Mouse (Mus musculus) G1E (cell line): ENCODE measurements around the gene Acox3. TPM values are rescaled to one million over a fixed set of nuclear protein-coding genes. Genes with fewer than 3 reads are reported as not detected.
A peak's percentile ranks its signal among the peaks of the same experiment; 100 is the strongest.

Source experiments
- ATAC-seq: 2 replicates; pipeline ENCODE4 v1.8.0; 2016; ENCODE audit warnings: mild to moderate bottlenecking; ENCODE audit not compliant: insufficient number of reproducible peaks, poor library complexity, low FRiP score, severe bottlenecking; ENCODE audit errors: extremely low read depth
- DNase-seq: peaks from one replicate; pipeline ENCODE4 v3.0.0; 2012; ENCODE audit warnings: low spot score
- H3K27me3 ChIP-seq: 2 replicates; pipeline ENCODE4 v1.6.1; 2012; ENCODE audit warnings: mild to moderate bottlenecking, low read length, inconsistent platforms; ENCODE audit not compliant: insufficient read depth
- H3K36me3 ChIP-seq: replicated peaks from 2 replicates; pipeline ENCODE3; 2012; ENCODE audit warnings: mild to moderate bottlenecking, inconsistent platforms
- H3K4me1 ChIP-seq: 2 replicates; pipeline ENCODE4 v1.6.1; 2012; ENCODE audit warnings: low read depth, low read length, inconsistent platforms, mixed read lengths; ENCODE audit not compliant: insufficient read depth
- H3K4me3 ChIP-seq: 2 replicates; pipeline ENCODE4 v1.5.1; 2012; ENCODE audit warnings: low read depth, mild to moderate bottlenecking, inconsistent platforms, low read length, moderate library complexity, mixed read lengths
- H3K9me3 ChIP-seq: replicated peaks from 2 replicates; pipeline ENCODE4 v1.6.1; 2012; ENCODE audit warnings: inconsistent platforms
- CTCF ChIP-seq: IDR thresholded peaks from 2 replicates; pipeline ENCODE4 v1.5.1; 2012; ENCODE audit warnings: low read depth, low read length, inconsistent platforms, mixed read lengths
- GATA1 ChIP-seq: IDR thresholded peaks from 2 replicates; pipeline ENCODE4 v1.6.1; 2012; ENCODE audit warnings: borderline replicate concordance, low read length, inconsistent platforms, mixed read lengths
- GATA2 ChIP-seq: IDR thresholded peaks from 2 replicates; pipeline ENCODE4 v1.6.1; 2012; ENCODE audit warnings: low read depth, low read length, inconsistent platforms, borderline replicate concordance
- POLR2AphosphoS5 ChIP-seq: IDR thresholded peaks from 2 replicates; pipeline ENCODE4 v1.6.1; 2012; ENCODE audit warnings: low read depth, low read length, inconsistent platforms; ENCODE audit not compliant: insufficient replicate concordance
- TAL1 ChIP-seq: conservative IDR thresholded peaks from 2 replicates; pipeline ENCODE4 v1.6.1; 2012; ENCODE audit warnings: low read depth, low read length, inconsistent platforms, mixed read lengths
- polyA plus RNA-seq: library from polyadenylated mRNA; stranded (reverse); fragments of >175 nt; gene quantifications from 2 replicates; pipeline ENCODE4 v1.2.3, GENCODE M21; 2012
- total RNA-seq, 2 experiments: library from RNA; stranded (forward) in 1 of 2; stranded (reverse) in 1 of 2; fragments of 200-1000 nt in 1 of 2; fragments of >200 nt in 1 of 2; fragmentation: Nextera tagmentation in 1 of 2; gene quantifications; 2 replicates each; pipeline ENCODE4 v1.2.3; 2014 to 2017

Acox3 gene
- total and polyA plus RNA-seq, 3 experiments = 8.5 to 51.8 (median 41.2) TPM

DNA sequence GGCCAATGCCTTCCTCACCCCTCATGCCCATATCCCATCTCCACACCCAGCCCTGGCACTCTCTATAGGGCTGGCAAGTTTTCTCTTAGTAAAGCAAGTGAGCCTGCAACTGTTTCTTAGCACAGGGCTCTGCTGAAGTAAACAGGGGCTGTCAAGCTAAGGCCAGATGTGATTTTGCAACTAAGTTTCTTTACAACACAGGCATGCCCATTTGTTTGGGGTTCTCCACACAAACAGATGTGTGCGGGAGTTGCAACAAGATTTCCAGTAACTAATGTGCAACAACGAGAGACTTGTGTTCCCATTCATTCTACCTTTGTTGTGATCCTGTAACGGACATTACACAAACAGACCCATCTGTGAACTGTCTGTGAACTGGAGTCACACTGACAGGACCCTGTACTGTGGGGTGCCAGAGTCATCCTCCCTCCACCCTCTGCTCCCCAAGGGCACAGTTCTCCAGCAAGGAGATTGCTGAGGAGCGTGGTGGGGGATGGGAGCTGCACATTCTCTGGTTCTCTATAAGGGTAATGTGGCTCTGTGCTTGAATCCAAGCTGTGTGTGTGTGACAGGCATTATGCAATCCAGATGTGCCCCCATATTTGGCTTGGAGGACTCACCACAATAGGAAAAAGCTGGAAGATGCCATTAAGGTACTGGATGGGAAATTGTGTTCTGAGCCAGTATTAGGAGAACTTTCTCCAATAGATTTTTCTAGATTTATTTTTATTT lies 41.6 kb upstream of the Acox3 start:
- ATAC-seq = no peak
- DNase-seq = no peak
- peaks cover 13% of the 10 kb centered on the region for H3K27me3 ChIP-seq
- peaks cover 13% of the 10 kb centered on the region for H3K4me1 ChIP-seq
- TF ChIP-seq POLR2AphosphoS5 = no peak
- no peak for TF ChIP-seq CTCF
- TF ChIP-seq TAL1 = no peak
- TF ChIP-seq GATA2 = no peak
- no peak for TF ChIP-seq GATA1
- H3K4me3 ChIP-seq = no peak overlapping the region
- H3K36me3 ChIP-seq = peaks cover 14% of the 10 kb centered on the region
- H3K9me3 ChIP-seq = no peaks in the 10 kb centered on the region

DNA sequence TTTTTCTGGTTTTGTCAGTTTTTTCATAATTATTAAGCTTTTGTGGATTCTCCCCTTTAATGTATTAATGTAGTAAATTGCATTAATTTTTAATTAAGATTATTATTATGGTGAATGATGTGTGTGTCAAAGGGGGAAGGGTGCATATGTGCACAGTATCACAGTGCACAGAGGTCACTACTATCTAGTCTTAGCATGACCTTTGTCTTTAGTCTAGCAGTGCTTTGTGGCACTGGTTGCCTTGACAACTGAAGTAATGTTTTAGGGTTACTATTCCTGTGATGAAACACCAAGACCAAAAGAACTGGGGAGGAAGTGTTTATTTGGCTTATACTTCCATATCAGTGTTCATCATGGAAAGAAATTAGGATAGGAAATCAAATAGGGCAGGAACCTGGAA lies 36.7 kb upstream of the Acox3 start:
- H3K36me3 ChIP-seq = peaks cover 14% of the 10 kb centered on the region
- no peak for ATAC-seq
- no peak for TF ChIP-seq POLR2AphosphoS5
- TF ChIP-seq GATA2 = no peak
- H3K9me3 ChIP-seq = no peaks in the 10 kb centered on the region
- no peak for DNase-seq
- H3K4me1 ChIP-seq = 0 out of 2 replicates have a peak, but pooled peaks cover 3% of the 10 kb centered on the region
- H3K27me3 ChIP-seq = peaks cover 9% of the 10 kb centered on the region
- H3K4me3 ChIP-seq = no peak overlapping the region

DNA sequence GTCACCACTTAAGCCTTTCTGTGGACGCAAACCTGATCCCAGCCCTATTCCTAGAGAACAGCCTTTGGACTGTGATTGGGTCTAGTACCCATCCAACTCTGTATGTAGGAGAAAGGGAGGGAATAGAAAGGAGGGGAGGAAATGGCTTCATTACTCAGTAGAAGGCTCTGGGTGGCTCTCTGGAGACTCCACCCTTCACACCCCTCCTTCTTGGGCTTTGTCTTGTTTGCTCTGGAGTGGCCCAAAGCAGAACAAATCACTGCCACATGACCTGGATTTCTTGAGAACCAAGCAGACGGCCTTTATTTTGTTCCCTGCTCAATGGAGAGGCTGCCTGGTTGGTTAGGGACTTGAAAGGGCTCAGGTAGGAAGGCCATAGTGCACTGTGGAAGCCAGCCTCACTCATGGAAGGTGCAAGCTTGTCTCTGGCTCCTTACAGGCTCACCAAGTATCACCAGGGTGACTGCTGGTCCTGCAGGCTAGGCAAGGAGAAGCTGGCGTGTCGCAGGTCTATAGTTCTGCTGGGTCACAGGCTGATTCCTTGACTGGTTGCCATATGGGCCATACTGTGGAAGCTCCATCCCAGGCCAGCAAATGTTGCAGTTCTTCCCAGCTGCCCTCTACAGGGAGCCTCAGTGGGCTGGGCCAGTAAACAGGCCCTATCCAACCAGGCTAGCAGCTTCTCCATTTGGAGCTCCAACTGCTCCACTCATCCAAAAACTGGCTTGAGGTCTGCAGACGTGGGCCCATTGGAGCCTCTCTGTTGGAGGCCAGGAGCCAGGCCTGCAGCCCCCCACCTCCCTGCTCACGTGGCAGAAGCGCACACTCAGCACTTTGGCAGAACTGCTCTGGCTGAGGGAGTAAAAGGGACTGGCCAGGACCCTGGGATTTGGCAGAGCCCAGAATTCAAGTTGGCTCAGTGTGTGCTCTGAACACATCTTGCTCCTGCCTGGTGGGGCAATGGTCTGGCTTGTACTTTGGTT lies 30.7 kb upstream of the Acox3 start:
- TF ChIP-seq POLR2AphosphoS5 (peak; percentile 9; the same call in 1 of the 2 replicates), GATA1 (no peak)
- no peak for ATAC-seq
- H3K4me1 ChIP-seq = peaks cover 56% of the 10 kb centered on the region
- H3K36me3 ChIP-seq = peaks cover 58% of the 10 kb centered on the region
- DNase-seq = no peak
- H3K4me3 ChIP-seq = no peak overlapping the region
- H3K9me3 ChIP-seq = no peaks in the 10 kb centered on the region
- no peaks in the 10 kb centered on the region for H3K27me3 ChIP-seq

DNA sequence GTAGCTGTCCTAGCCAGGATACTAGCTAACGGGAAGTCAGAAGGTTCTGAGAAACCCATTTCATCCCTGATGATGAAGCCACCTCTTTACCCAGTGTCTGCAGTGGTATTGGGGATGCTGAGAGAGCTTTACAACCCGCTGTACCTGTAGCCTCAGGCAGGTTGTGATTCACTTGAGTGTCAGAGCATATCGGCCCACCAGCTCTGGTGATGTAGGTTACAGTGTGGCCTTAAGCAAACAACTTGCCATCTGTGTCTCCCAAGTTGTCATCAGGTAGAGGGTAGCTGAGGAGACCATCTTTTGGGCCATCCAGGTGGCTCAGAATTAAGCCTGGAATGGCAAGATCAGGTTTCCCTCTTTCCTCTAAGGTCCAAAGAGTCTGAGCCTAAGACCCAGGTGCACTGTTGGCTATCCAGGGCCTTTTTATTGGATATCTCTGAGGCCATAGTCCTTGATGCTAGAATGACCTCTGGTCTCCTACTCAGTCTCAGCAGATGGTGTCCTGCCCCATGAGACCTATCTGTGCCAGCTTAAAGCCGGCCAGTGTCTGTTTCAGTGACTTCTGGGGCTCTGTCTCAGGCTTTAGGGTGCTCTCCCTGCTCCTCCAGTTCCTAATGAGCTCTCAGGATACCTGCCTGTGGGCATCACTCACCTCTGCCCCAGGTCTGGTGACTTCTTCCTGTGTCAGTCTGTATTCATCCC lies 29.9 kb upstream of the Acox3 start:
- peaks cover 65% of the 10 kb centered on the region for H3K4me1 ChIP-seq
- H3K4me3 ChIP-seq = no peak overlapping the region
- H3K27me3 ChIP-seq = no peaks in the 10 kb centered on the region
- H3K36me3 ChIP-seq = peaks cover 67% of the 10 kb centered on the region
- H3K9me3 ChIP-seq = no peaks in the 10 kb centered on the region
- DNase-seq (no peak), ATAC-seq (no peak)
- TF ChIP-seq CTCF (no peak), TAL1 (no peak), POLR2AphosphoS5 (no peak), GATA1 (no peak), GATA2 (no peak)

DNA sequence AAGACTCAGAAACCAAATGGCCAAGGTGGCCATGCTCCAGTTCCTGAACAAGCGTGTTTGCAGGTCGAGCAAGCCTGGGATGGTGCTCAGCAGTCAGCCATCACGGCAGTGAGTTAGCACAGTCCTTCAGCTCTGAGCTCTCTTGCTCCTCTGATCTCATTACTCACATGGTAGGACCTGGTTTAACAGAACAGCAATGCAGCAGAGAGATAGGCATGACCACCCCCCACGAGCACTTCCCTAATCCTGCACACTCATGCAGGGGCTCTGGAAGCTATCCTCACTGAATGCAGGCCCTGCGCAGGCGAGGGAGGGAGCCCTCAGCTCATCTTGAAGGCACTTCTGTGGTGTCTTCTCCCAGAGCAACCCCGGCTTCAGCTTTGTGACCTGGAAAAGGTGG lies 26.4 kb upstream of the Acox3 start:
- H3K4me1 ChIP-seq = peaks cover 98% of the 10 kb centered on the region
- peak; percentile 77 for DNase-seq
- peaks cover 94% of the 10 kb centered on the region for H3K36me3 ChIP-seq
- peak overlapping the region; percentile 54; the same call in 1 of the 2 replicates for H3K4me3 ChIP-seq
- TF ChIP-seq POLR2AphosphoS5 (no peak), GATA2 (no peak), CTCF (no peak), GATA1 (no peak), TAL1 (0 out of 2 replicates have a peak, but pooled peaks have one; percentile 28)
- ATAC-seq = peak; percentile 65
- H3K9me3 ChIP-seq = no peaks in the 10 kb centered on the region
- H3K27me3 ChIP-seq = no peaks in the 10 kb centered on the region

DNA sequence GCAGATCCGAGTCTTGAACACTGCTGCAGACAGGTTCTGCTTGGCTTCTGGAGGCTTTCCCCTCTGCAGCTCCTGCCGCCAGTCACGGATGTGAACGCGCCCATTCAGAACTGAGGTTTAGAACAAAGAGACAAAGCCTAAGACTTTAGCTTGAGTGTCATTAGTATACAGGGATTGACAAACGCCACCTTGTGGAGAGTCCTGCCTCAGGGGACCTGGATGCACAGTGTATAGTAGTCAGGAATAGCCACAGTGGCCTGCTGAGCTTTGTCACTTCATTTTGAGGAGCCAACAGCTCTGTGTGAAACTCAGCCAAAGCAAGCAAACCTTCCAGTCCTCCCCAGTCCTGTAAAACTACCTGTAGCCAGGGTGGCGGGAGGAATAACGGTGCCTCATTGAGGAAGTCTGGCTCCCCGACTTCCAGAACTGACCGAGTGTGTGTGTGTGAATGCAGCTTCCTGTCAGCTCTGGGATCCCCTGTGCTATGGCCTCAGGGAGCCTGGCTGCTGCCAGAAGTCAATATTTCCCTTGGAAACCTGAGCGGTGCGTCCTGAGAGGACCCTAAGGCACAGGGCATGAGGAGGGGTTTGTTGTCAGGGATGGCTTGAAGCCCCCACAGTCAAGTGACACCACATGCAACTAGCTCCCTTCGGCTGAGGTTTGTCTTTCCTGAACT lies 24.8 kb upstream of the Acox3 start:
- peak overlapping the region; percentile 5; the same call in 1 of the 2 replicates for H3K4me3 ChIP-seq
- H3K36me3 ChIP-seq = peaks cover 95% of the 10 kb centered on the region
- TF ChIP-seq POLR2AphosphoS5 = no peak
- TF ChIP-seq GATA2 = no peak
- TF ChIP-seq CTCF = no peak
- TF ChIP-seq TAL1 = no peak
- no peak for TF ChIP-seq GATA1
- H3K27me3 ChIP-seq = no peaks in the 10 kb centered on the region
- H3K9me3 ChIP-seq = no peaks in the 10 kb centered on the region
- no peak for ATAC-seq
- no peak for DNase-seq
- peaks cover 98% of the 10 kb centered on the region for H3K4me1 ChIP-seq
